Mouse (Mus musculus) leukemia stem cell, adult 10-12 weeks (primary cell): ENCODE results near the gene Fbrsl1. TPM values are rescaled to one million over a fixed set of nuclear protein-coding genes. Genes with fewer than 3 reads are reported as not detected.

Source experiments
- polyA plus RNA-seq: library from polyadenylated mRNA; stranded (reverse); fragments of >175 nt; gene quantifications from 2 replicates; pipeline ENCODE4 v1.2.3, GENCODE M21; 2012; ENCODE audit warnings: low replicate concordance

The Fbrsl1 gene
- polyA plus RNA-seq: 105 and 214 TPM in 2 replicates

DNA sequence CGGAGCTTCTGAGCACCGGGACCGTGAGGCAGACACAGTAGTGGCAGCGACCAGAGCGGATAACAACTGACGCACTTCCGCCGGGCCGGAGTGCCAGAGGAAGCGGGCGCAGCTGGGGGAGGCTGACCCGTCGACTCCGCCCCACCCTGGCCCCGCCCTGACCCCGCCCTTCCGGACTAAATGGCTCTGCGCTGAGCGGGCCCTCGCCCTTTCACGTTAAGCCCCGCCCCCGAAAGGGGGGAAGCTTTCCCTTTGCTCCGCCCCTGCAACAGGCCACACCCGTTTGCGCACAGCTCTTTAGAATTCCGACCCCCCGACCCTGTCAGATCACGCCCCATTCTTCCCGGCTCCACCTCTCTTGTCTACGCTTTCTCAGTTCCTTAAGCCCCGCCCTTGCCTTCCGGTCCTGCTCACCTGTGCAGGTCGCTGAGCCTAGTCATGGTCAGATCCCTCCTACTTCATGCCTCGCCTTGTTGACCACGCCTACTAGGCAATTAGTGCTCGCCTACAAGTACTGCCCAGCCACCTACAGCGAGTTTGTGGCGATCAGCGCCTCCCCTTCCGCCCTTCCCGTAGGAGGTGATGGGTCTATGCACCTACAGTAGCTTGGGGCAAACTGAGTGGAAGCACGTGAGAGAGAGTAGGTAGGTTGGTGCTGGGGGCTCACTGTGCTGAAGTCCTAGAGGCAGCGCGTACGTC, at the start of gene Fbrsl1:
Gene Fbrsl1 (minus strand): TSS at position 68 of the 699 bp plus-strand sequence.

DNA sequence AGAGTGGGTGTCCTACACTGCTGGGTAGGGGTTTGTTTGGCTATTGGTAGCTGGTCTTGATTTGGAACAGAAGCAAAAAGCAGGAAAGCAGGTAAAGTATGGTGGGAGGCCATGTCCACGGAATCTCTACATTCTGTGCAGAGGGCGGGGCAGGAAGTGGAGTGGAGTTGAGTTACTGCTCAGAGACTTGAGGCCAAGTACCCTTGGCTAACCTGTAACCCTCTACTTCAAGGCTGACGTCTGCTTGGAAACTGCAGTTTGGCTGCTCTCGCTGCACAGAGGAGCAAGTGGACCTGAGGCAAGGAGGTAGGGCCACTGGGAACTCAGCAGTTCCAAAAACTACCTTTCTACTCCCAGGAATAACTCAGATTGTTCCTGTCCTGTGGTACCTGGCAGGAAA, 103.8 kb downstream of the Fbrsl1 start, which contains the start of gene Lrcol1:
Gene Lrcol1 (plus strand): TSS at position 207 of the 400 bp plus-strand sequence.

GRCm38 (mm10) chr5:110342648-110343284, 105.5 kb downstream of the Fbrsl1 start, which contains the start of gene P2rx2:
TSS of gene P2rx2 (minus strand) at chr5:110343212.

Other genes starting within 250 kb of the Fbrsl1 start
- gene Ankle2, start 217.5 kb downstream of the Fbrsl1 start, polyA plus RNA-seq: 5.8 and 7.4 TPM in 2 replicates
- 6.4 and 16.1 TPM in 2 replicates for gene Pgam5, start 178.6 kb downstream of the Fbrsl1 start, polyA plus RNA-seq
- gene Pxmp2, start 162.3 kb downstream of the Fbrsl1 start, polyA plus RNA-seq: 33.1 and 41.7 TPM in 2 replicates
- gene Pole, start 162.2 kb downstream of the Fbrsl1 start, polyA plus RNA-seq: 13.2 and 14.5 TPM in 2 replicates
- gene P2rx2, start 105.3 kb downstream of the Fbrsl1 start, polyA plus RNA-seq: not detected in 2 replicates
- not detected in 2 replicates for gene Lrcol1, start 103.8 kb downstream of the Fbrsl1 start, polyA plus RNA-seq
- gene Galnt9, start 95.9 kb upstream of the Fbrsl1 start, polyA plus RNA-seq: 0.18 TPM in 1 of 2 replicates, not detected in the other
- 94.6 and 145 TPM in 2 replicates for gene Noc4l, start 204.9 kb upstream of the Fbrsl1 start, polyA plus RNA-seq
- 10.4 and 28.5 TPM in 2 replicates for gene Ddx51, start 204.9 kb upstream of the Fbrsl1 start, polyA plus RNA-seq